Mouse (Mus musculus) brain, adult 2 months (tissue): ENCODE measurements around the gene Vmn1r189.
"Not testable (repeated sequence)": the region's sequence is repeated elsewhere in the genome, so short reads cannot be mapped to it uniquely, and the experiment has no call there.

ENCODE experiments used
- DNase-seq: peaks from one replicate; pipeline ENCODE4 v3.0.0; 2011; ENCODE audit warnings: low read depth, low spot score

Gene Vmn1r189

DNA sequence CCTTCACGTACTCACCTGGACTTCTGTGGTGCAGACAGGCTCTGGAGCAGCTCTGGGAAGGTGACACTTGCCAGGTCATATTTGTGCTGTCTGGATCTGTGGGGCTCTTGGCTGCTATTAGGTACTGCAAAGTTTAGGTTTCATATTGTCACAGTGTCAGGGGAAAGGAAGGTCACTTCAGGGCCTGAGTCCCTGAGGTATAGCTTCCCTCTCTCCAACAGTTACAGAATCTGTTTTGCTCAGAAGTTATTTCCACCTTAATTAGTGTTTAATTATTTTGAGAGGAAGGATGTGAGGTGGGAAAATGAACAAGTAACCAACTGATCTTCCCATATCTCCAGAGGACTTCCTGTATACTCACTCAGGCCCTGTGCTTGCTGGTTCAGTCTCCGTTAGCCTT is at the start of gene Vmn1r189:
Gene Vmn1r189, minus strand, starts transcription at position 101 of the 400 bp plus-strand sequence.
- DNase-seq, result not testable (repeated sequence)

DNA sequence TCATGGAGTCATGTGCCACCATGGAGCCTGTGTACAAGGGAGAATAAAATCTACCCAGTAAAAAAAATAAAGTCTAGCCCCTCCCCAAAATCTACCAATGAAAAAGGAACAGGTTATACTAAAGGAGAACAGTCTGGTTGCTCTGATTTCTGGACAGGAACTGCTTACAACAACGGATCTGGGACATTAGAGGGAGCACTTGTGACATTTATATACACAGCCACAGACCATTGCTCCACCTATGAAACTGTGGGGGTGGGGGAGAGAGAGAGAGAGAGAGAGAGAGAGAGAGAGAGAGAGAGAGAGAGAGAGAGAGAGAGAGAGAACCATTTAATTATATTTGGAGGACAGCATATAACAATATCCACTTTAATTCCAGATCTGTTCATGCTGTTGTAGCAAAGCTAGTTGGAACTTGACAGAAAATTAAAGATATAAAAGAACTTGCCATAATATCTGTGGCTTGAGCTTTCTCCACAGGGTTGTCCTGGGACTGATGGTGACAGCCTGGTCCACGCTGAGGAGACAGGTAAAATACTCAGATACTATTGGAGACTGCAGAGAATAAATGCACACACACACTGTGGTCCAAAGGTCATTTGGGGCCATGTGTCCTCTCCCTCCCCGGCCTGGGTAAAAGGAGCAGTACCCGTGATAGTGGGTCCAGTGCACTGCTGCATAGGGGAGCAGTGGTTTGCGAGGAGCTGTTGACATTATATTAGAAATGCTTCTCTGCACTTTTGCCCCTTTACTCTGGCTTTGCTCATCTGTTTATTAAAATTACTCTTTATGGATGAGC is 31.1 kb upstream of the Vmn1r189 start:
- peak; percentile 1 for DNase-seq

DNA sequence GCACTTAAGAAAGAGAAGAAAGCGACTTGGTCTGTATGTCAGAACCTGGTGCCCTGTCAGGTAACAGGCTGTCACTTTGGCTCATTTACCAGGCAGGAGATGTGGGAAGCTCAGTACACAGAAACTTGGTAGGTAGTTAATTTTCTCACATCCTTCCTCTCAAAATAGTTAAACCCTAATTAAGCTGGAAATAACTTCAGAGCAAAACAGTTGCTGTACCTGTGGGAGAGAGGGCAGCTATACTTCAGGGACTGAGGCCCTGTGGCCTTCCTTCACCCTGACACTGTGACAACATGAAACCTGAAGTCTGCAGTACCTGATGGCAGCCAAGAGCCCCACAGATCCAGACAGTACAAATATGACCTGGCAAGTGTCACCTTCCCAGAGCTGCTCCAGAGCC is 21.5 kb downstream of the Vmn1r189 start, which contains the start of gene Vmn1r188:
Gene Vmn1r188, plus strand, starts transcription at position 301 of the 400 bp plus-strand sequence.
- DNase-seq, result not testable (repeated sequence)

DNA sequence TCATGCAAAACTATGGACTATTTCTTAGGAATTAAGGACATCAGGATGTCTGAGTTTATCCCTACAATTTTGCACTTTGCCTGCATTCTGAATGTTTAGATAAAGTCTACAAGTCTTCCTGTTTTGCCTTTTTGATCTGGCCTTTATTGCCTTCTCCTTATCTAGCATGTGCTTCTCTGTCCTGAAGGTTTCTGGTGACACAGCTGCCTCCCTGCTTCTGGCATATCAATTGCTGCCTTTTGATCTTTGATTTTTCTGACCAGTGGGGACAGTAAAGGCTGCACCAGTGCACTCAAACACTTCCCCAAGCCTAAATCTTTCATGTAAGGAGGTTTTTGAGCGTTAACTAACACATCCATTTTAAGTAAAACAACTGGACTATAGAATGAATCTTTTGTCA is 42.2 kb downstream of the Vmn1r189 start:
- DNase-seq, result no peak

DNA sequence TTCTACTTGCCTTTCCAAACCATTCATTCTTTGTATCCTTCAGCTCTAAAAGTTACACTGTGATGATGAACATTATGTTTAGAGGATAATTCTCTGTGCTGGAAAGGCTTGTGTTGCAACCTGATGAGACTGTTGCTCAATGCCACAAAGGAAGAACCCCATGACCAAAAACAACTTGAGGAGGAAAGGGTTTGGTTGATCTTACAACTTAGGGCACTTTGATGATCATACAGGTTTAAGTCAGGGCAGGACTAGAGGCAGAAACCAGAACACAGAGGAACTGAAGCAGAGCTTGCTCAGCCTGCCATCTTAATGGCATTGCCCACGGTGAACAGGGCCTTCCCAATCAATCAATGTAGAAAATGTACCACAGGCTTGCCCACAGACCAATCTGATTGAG is 44.2 kb downstream of the Vmn1r189 start:
- no peak for DNase-seq

DNA sequence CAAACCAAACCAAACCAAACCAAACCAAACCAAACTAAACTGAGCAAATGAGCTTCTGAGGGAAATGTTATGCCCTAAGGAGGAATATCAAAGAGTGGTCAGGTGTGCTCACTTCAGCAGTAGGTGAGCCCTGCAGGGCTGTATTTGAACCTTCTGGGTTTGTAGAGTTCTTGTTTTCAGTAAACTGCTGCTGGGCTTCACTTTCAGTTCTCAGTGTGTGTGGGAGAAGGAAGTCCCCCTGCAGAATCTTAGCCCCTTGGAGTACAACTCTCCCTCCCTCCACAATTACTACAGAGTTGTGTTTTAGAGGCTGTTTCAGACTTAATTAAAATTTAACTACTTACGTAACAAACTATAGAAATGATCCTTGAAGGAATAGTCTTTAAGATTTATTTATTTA is 51.9 kb downstream of the Vmn1r189 start:
- DNase-seq, result no peak

DNA sequence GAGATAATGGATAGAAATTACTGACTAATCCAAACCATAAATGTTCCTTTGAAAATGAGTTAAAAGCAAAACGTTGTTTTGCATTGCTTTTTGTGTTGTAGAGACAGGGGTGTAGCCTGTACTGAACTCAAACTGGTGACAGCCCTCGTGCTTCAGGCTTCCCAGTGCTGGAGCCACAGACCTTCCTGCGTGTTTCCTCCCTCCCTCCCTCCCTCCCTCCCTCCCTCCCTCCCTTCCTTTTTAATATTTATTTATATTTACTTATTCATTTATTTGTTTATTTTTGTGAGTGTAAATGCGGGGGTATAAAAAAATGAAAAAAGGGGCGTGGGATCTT is 54.1 kb downstream of the Vmn1r189 start:
- no peak for DNase-seq

DNA sequence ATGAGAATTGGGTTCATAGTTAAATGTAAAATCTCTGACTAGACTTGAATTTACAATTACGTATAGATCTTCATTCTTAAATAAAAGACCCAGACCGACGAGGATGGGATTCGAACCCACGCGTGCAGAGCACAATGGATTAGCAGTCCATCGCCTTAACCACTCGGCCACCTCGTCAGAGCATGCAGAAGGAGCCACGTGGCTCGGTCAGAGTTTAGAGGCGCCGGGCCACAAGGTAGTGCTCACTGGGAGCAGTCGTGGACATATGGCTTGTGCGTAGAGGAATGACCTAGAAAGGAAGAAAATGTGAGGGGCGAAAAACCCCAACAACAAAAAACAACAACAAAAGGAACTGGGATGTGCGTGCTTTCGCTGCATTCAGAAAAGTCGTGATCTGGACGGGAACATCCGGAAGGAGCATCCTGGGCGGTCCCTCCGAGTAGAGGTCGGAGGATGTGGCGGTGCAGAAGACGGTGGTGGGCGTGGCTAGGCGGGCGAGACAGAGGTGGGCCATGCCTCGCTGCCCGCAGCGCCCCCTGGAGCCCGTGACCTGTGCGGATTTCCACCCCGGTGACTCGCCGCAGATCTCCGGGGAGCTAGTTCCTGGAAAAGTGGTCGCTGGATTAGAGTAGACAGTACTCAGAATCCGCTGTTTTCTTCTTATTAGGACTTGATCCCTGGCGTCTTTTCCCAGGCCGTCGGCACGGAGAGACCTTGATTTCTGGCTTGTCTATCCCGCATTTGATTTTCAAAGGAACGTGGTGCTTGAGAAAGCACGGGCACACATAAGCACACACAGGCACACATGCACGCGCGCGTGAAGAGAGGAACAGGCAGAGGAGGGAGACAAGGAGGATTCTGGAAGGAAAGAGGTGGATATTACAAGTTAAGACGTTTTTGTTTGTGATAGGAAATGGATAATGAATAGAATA is 54.8 kb downstream of the Vmn1r189 start:
- DNase-seq, result peak; percentile 92
